Mouse (Mus musculus): Measurements from ENCODE around the gene Kiz. TPM values are rescaled to one million over a fixed set of nuclear protein-coding genes. Genes with fewer than 3 reads are reported as not detected.
A peak's percentile ranks its signal among the peaks of the same experiment; 100 is the strongest.

Kiz gene
- total and polyA plus RNA-seq, 3 experiments = 1.5 to 50.0 (median 48.2) TPM

DNA sequence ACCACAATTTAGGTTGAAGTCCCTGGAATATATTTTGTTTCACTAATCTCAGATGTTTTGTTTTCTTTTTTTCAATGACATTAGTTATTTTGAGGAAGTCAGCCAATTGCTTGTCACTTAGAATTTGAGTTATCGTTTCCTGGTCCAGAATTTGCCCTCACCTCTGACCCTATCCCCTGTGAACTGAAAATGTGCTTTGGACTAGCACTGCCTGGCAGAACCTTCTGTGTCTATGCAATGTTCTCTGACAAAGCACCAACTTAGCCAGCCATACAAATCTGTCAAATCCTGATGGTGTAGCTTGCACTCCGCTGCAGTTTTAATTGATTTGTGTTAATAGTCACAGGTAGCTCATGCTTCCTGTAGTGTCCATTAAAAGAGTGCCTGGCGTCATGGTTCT lies 10.1 kb downstream of the Kiz start:
- peak; percentile 54 for DNase-seq

DNA sequence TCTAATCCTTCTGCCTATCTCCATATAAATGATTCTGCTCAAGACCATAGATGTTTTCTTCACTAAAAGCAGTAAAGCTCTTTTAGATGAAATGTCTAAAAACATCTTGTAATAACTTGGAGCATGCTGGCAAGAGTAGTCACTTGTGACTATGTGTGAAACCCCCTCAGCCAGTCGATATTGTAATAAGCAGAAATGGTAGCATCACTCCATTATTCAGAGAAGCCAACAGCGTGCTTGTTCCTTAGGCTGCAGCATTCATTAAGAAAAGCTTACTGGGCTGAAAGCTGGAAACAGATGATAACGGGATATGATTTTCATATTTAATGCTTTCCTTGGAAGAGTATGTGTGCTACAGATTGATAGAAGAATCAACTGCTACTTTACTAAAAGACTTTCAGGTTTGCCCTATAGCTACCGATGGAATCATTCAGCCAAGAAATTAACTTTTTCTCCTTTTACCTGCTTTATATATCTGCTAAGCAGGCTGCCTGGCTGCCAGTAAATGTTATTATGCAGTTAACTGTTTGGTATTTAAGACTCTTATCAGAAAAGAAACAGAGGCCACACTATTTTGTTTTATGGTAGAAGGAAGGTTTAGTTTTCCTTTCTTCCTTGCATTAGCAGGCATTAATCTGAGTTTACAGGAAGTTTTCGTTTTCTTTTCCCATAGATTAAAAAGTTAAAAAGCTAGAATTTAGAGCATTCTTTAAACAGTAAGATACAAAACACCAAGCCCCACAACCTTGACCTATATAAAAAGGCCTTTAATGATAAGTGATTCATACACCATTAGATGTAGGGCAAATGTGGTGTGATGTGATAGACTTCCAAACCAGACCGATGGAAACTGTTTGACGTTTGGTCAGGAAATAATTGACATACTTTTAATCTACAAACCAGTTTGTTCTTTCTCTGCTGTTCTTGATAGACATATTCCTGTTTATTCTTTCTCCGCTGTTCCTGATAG lies 15.9 kb downstream of the Kiz start:
- no peak for DNase-seq

DNA sequence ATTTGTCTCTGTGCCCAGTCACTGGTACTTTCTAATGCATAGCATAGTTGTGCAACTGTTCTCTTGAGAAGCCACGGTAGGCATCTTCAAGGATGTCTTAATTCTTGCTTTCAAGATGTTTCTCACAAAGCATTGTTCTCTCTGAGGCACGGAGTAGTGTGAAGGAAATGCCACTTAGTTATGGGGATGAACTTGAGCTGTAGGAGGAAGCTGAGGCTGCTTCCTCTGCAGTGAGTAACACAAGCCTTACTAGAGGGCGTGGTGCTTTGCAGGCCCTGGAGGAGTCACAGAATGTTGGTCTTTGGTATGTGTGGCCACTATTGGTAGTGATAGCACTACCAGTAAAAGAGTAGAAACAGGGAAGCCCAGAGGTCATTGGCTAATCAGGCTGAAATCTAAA lies 17.0 kb downstream of the Kiz start:
- DNase-seq = no peak

DNA sequence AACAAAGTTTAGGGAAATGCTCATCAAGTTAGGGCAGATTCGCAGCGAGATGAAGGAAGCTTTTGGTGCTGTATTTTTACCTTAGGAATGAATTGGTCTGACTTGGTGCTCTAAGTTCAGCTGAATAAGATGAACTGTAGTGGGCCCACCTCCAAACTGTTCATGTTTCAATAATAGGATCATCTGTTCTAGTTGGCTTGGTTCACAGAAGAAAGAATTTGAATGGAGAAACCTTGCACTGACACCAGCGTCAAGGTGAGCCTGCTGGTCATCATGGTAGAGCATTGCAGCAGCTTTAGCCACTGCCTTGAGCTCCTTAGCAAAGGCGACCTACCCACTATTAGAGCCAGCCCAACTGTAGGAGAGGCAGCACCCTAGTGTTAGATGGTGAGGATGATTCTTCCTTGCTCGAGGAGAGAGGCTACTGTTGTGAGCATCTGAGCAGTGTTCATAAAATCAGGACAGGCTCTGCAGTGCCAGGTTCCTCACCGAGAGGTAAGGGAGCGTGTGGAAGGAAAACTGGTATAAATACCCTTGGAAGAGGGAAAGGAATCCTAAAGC lies 18.3 kb downstream of the Kiz start:
- no peak for DNase-seq

DNA sequence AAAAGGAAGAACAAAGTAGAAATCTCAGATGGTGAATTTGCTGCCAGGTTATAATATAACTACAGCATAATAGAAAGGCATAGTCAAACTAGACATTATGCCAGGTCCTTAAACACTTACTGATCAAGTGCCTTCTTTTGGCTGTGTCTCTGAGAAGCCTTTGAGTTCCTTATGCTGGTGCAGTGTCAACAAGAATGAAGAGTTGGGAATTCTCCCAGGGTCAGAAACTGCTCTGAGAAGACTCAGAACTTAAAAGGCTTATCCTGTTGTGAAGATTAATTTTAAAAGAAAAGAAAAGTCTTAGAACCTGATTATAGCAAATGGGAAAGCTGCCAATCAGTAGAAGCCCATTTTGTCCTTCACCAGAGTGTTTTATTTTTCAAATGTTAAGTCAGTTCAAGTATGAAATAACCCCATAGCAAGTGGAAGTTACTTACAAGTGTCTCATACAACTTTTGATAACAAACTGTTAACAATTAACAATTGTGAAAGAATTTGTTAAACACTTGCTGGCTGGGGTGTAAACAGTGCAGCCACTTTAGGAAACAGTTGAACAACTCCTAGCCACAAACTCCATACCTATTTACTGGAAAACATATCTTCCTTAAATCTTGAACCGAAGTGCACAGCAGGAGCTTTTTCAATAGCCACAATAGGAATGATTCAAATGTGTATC lies 21.9 kb downstream of the Kiz start:
- no peak for DNase-seq

DNA sequence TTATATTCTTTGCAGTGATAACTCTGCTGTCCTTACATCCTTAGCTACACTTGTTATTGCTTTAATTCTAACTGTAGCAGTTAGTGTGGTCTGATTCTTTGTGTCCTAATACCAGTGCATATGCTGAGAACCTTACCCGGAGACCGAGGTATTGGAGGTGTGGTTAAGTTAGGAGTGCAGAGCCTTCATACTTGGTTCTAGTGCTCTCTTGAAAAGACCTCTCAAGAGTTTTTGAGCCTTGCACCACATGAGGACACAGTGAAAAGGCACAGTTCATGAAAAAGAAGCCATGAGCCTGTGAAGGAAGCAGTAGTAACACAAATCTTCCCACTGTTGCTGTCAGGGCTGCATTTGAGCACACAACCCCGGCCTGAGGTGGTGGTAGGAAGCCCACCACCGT lies 26.0 kb downstream of the Kiz start:
- DNase-seq = no peak

DNA sequence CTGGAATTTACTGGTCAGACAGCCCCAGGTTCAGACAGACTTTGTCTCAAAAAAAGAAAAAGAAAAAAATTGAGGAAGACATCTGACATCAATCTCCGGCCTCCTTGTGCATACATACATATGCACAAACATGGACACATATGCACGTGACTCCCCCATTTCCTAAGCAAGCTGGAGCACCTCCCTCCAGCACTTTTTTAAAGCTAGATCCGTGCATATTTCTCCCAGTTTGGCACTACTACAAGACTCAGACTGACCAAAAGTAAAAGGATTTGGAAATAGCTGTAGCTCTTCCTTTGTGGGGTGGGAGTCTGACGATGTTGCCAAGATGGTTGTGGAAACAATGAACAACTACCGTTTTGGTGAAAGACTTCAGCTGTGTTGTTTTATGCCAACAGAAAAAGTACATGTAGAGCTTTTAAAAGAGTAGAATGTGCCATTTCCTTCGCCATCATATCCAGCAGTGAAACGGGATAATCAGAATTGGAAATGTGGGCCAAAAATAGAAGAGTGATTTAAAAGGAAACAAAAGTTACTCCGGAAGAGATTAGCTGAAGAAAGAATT lies 28.7 kb downstream of the Kiz start:
- DNase-seq = no peak

DNA sequence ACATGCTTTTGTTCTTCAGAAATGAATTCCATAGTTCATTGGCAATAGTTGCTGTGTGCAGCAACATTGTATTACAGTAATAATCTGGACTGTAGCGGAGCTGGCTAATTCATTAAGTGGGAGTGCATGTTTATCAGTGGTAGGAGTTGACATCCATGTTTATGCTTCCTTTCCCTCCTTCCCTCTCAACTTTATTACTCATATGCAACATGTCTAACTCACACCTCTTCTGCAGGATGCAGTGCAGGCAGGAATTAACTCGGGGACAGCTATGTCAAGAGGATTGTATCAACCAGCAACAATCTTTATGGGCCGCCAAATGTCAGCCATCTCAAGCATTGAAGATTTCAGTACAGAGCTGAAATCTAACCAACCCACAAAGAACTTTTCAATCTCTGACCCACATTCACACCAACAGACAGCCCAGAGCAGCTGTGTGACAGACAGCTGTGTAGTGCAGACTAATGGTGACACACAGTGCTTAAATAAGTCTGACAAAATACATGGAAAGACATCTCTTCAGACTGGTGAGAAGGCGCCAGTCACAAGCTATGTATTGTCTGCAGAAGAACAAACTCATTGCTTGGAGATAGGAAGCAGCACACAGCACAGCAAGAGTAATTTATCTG lies 33.2 kb downstream of the Kiz start:
- DNase-seq = no peak

DNA sequence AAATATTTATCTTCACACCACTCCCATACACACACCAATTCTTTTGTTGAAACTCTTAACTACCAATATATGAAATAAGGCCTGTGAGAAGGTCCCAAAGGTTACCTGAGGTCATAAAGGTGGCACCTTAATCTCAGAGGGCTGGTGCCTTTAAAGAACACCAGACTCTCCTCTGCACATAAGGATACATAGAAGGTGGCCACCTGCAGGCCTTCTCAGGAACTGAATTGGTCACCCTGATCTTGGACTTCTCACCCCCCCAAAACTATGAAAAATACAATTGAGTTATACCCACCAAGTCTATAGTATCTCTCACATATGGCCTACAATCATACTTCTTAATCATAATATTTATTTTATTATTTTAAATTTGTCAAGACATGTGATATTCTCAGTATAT lies 43.3 kb downstream of the Kiz start:
- DNase-seq = no peak

DNA sequence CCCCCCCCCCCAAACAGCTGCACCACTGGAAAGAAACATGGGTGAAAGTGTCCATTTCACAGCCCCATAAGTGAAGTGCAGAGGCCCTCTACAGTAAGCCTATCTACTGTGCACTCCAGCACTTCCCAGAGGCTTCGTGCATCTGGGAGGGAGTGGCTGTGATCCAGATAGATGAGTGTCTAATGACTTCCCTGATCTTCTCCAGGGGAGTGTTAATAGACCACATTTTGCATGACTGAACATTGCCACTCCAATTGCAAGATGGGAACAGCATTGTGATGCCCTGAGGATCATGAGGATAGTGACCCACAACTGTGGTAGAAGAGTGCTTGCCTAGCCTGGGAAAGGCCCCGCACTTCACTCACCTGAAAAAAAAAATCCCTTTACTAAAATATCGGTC lies 60.4 kb downstream of the Kiz start:
- DNase-seq = no peak

DNA sequence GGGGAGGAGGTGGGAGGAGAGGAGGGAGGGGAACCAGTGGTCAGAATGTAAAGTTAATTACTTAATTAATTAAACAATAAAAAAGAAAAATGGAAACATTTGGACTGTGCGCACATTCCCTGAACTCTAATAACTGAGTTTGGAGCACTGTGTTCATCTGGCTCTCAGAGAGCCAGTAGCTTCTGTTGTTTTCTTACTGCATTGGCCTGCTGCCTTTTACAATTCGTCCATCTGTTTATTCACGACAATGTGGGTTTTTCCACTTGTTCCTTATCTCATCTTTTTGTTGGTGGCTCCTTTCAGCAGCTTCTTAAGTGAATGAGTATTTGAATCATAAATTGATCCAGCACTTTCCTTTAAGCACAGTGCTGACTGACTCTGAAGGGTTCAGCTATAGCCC lies 62.1 kb downstream of the Kiz start:
- DNase-seq = no peak

DNA sequence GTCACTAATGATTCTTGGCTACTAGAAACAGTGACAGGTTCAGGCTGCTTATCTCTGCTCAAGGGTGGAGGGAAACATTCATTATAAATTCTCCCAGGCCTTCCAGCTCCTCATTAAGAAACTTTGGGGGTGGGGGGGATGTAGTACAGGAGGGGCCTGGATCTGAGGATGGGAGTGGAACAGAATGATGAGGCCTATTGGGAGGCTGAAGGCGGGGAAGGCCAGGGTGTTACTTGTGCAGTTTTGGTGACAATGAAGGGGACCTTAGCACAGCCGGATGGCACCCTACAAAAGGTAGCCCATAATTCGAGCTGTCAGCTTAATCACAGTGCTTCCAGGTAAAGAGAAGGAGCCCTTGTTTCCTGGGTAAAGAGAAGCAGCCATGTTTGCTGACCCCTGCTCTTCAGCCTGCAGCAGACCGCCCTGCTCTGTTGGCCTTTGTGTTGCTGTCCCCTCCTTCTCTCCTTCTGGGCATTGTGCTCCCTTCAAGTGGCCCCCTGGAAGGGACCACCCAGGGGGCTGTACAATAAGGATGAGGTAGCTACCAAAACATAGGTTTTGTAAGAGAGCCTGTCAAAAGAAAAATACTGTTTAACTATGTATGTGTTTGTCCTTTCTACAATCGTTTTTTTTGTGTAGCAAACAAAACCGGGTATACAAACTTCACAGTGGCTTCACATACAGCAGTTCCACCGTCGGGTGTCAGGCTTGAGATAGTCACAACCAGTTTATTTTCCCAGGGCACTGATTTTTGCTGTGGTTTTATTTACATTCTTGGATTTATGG lies 64.9 kb downstream of the Kiz start:
- no peak for DNase-seq

DNA sequence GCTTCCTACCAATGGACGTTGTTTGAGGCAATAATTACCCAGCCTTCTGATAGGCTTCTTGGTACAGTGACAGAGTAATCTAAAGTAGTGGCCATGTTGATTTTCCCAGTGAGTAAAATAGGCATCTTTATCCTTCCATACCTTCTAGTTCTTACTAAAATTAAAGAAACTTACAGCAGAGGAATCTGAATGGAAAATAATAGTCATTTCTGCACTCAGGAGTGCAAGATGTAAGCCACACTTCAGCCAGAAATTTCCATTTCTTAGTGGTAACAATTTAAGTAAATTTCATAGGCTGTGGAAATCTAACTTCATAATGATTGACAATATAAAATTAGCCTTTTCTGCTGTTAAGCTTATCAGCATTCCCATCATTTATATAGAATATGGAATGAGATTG lies 69.6 kb downstream of the Kiz start:
- DNase-seq = no peak

DNA sequence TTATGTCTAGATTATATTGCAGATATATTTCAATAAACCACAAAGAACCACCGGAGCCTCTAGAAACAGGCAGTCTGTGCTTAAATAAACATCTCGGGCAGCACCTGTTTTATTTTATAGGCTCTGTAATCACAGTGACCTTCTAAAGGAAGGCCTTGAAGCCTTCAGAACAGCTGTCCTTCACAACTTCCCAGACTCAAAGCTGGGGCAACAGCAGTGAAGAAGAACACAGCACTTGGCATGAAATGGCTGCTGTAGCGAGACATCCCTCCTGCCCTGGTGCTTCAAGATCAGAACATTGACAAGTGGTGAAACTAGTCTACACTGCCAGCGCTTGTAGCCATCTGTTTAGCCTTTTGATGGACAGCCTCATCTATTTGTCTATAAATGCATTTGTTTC lies 70.2 kb downstream of the Kiz start:
- DNase-seq = no peak

DNA sequence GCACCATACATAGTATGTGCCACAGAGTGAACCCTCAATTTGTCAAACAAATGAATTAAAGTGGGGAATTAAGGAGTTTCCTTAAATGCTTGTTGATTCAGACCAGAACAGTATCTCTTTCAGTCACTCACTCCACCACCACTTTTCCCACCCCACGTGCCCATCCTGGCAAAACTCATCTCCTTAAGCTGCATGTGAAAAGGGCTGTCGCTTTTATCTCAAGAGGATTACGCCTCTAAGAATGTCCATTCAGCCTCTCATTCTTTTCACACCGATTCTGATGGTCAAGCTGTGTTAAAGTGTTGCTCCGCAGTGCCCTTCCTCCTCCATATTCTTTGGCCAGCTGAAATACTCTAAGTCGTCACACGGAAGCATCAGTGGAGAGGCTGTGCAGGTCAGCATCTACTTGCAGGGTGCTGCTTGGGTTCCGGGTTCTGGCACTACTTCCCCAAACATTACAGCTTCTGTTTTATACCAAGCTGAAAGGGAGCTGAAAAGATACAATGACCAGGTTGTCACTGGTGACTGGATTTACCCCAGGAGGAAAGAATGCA lies 92.6 kb downstream of the Kiz start:
- no peak for DNase-seq

DNA sequence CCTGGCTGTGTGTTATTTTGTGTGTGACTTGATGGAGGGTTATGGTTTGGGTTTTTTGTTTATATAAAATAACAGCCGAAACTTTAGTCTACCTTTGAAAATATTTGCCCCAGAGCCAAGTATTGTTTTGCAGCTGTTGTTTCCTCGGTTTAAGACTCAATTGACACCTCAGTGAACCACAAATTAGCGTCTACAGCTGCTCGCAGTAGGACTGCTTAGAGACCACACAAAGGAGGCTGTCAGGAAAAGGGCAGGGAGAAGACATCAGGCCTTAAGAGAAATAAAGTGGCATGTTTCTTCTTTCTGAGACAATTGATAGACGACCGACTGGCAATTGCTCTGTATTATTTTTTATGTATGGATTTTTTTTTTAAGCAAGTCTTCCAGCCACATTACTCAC lies 100.7 kb downstream of the Kiz start:
- no peak for DNase-seq

DNA sequence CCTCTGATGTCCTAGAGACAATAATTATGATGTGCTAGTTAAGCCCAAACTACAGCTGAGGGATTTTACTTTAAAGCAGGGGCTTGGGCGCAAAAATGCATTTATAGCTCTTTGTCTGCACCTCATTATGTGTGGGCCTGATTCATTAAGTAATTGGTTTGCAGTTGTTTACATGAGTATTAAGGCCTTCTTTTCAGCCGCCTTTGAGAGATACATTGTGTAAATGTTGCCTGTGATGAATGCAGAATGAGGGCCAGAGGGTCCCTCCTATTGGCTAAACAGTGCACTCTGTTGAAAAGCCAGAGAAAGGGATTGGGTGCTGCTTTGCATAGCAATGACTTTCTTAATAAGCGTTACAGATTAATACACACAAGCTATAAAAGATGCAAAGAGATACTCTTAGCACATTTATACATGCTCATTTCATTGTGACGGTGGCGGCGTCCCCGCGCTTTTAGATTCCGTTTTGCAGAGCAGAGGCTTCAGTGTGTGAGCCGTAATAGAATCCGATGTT lies 102.8 kb downstream of the Kiz start:
- DNase-seq = no peak

DNA sequence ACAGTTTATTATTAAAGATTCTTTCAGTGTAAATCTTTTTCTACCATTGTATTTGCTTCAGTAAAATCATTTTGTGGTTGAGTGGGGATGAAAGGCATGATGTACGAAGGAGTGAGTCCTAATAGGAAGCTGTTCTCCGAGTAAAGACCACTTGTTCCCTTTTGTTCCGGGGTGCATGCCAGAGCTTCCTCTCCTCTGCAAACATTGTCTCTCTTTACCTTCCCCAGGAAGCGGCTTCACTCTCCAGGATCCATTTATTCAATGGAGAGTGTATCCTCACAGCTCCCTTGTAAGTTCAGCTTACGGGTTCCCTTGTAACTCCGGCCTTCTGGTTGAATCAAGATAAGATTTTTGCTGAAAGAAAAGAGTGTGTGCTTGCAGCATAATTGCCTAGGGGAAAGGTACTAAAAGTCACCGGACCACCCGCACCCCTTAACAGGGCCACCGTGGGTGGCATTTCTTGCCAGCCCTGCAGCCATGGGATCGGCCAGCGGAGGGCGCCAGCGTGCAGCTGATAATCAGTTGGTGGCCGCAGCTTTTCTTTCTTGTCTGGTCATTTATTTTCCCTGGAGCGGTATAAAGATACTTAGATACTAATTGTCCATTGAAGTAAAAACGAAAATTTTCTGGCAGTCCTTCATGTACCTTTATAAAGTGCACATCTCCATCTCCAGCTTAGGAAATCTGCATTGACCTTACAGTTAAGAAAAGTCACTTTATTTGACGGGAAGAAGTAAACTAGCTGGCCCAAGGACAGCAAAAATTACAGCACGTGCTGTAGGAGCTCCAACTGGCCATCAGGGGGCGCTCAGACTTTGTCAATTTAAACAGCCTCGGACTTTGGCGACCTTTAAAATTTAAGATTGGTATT lies 103.5 kb downstream of the Kiz start:
- peak; percentile 86 for DNase-seq

DNA sequence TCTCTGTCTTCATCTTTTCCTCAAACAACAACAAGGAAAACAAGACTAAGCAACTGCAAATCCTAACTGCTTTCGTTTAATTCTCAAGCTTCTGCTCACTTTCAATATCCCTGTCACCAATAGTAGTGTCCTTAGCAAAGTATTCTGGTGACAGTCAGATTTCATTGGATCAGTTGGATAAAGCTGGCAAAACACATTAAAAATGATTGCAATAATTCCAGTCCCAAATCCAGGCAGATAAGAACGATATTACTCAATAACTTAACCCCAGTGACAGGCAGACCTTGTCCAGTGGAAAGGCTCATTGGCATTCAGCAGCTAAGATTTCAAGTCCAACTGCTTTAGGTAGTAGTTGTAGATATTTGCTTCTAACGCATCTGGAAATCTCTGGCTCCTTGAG lies 119.4 kb downstream of the Kiz start:
- peak; percentile 18 for DNase-seq

DNA sequence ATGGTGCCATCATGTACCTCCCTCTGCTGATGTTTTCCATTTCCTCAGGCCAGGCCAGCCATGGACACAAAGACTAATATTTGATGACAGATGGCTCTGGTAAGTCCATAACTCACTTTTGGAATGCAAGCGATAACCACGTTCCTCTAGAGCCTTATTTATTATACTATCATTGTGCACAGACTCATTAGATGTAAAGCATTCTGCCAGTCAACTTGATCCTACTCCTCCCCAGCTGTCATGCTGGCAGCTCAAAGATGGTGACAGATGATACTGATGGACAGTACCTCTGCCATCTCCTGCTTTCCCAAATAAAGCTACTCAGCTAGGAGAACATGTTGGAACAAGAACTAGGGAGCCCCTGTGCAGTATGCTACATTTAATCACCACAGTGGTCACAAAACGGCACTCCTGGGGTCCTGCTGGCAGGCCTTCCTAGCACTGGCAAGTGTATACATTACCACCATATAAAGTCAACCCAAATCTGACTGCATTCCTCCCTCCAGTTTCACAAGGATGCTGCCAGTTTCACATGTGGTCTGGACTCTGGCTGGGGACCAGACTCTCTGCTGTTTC lies 119.9 kb downstream of the Kiz start:
- no peak for DNase-seq
